21 mouse cellular contexts compared by ENCODE assay signal in the genomic region with DNA sequence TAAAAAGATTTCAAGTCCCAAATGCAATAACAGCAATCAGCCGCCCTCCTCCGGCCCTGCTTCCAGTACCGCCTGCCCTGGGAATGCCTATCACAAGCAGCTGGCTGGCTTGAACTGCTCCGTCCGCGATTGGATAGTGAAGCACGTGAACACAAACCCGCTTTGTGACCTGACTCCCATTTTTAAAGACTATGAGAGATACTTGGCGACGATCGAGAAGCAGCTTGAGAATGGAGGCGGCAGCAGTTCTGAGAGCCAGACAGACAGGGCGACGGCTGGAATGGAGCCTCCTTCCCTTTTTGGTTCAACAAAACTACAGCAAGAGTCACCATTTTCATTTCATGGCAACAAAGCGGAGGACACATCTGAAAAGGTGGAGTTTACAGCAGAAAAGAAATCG. TPM values are rescaled to one million over a fixed set of nuclear protein-coding genes. Genes with fewer than 3 reads are reported as not detected.
A peak's percentile ranks its signal among the peaks of the same experiment; 100 is the strongest.
DNase-seq lines count a peak whose midpoint lies in the region; ATAC-seq lines count a peak whose summit lies in the region.
"Had no signal": no experiment of that assay in that cellular context is flagged by ENCODE, and none has a peak within 500 bp of the region (broad histone marks: within the 10 kb centered on the region; RNA-seq: fewer than 3 reads in every experiment).

No protein-coding gene starts in this region.

- ATAC-seq in frontal cortex, adult (ENCODE audit: low TSS enrichment), result peak; percentile 82
- ATAC-seq: forebrain, postnatal 0 days; Patski had no signal

- intact Hi-C loops in left cerebral cortex, postnatal 10 days (cut with DNase I), result loop anchor here (5.0 kb wide), 1 partner anchor 117 kb away; no protein-coding TSS in a partner anchor

- DNase-seq in frontal cortex, postnatal 10 days (ENCODE audit: low spot score in 2 of 2), result no peak
- peak; percentile 59 to 64 for DNase-seq in left cerebral cortex, adult 18-20 months (ENCODE audit: low spot score in 2 of 2)
- no peak for DNase-seq in left cerebral cortex, postnatal 10 days (ENCODE audit: extremely low spot score in 1 of 2, low spot score in 2 of 2)
- peak; percentile 57 for DNase-seq in right cerebral cortex, postnatal 25 days
- no peak for DNase-seq in right cerebral cortex, postnatal 36 days (ENCODE audit: low spot score in 2 of 2)
- DNase-seq in telencephalon, adult 2 months (ENCODE audit: low read depth, low spot score), result peak; percentile 82
- DNase-seq in adrenal gland, adult 8-10 months, result no peak
- DNase-seq: adrenal gland, adult 2 months; adrenal gland, postnatal 36 days; B cell, adult 2 months; cerebellum, adult 11-12 months; cerebellum, adult 8-10 months; cerebellum, postnatal 10 days; cerebellum, postnatal 36 days; embryo, embryonic 11 days; forebrain, postnatal 0 days; gastrocnemius, postnatal 10 days; gastrocnemius, postnatal 36 days; heart, adult 2 months had no signal

RNA-seq across cellular contexts. Expression of a gene that starts 11.7 kb away (rescaled TPM):
- total RNA-seq in left cerebral cortex, adult 18-20 months (2021), result 10 to 100 TPM; 30.6 to 33.4 TPM
- total RNA-seq in left cerebral cortex, postnatal 10 days (2021), result 10 to 100 TPM; 29.1 to 30.8 TPM
- total RNA-seq in adrenal gland, adult 8-10 months (2022), result 10 to 100 TPM; 38.0 to 43.1 (median 41.5) TPM

RNA-seq across cellular contexts. Expression of a gene that starts 15.1 kb away (rescaled TPM):
- total RNA-seq in left cerebral cortex, adult 18-20 months (2021), result 1 to 10 TPM; 1.1 TPM
- total RNA-seq in left cerebral cortex, postnatal 10 days (2021), result 1 to 10 TPM in 1 of 2 experiments, under 1 TPM in 1; 0.91 to 1.5 TPM
- total RNA-seq in adrenal gland, adult 8-10 months (2022), result under 1 TPM; 0.20 to 0.55 (median 0.35) TPM

RNA-seq across cellular contexts. Expression of a gene that starts 53.5 kb away (rescaled TPM):
- 10 to 100 TPM; 90.8 to 94.2 TPM for total RNA-seq in left cerebral cortex, adult 18-20 months (2021)
- total RNA-seq in left cerebral cortex, postnatal 10 days (2021), result 100 to 1,000 TPM; 128 to 135 TPM
- 10 to 100 TPM; 36.8 to 56.2 (median 47.5) TPM for total RNA-seq in adrenal gland, adult 8-10 months (2022)

Comparison
In these comparisons a context has a peak if more than half of its experiments do, and no peak if none do; other contexts are left out.
1. DNase-seq: peak in left cerebral cortex, adult 18-20 months (2 of 2), right cerebral cortex, postnatal 25 days (single experiment) and telencephalon, adult 2 months (single experiment); none in frontal cortex, postnatal 10 days (0 of 2), left cerebral cortex, postnatal 10 days (0 of 2), right cerebral cortex, postnatal 36 days (0 of 2) and adrenal gland, adult 8-10 months (single experiment).